Mouse (Mus musculus): ENCODE measurements at regions not wholly inside any gene's neighbourhood (a gene's known extent, or its start where the extent isn't known, plus 50 kb on each side); places are given as distances from the start of the nearest gene placed in this dataset.

DNA sequence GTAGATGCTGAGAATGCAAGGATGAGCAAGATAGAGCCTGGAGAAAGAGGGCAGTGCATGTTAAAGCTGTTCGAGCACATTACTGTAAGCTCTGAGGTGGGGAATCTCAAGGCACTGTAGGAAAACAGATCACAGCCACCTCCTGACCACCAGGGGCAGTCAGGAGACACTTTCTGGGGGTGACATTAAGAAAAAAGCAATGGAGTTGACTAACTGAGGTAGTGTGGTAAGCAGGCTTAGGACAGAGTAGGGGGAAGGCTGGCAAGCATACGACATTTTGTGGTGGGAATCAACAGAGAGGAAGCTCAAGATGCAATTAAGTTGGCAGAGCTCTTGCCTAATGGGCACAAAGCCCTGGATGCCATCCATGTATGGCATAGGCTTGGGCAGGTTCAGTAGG lies 172.9 kb upstream of the Ercc4 start:
- no peak for TF ChIP-seq CTCF (IDR thresholded peaks at IDR 0.05; ENCODE audit: borderline replicate concordance, insufficient read depth, low read length)
- TF ChIP-seq POLR2A (IDR thresholded peaks at IDR 0.05; ENCODE audit: low read depth, low read length) = no peak
